Comparison of ENCODE assay signal across 19 mouse cellular contexts in the genomic region with DNA sequence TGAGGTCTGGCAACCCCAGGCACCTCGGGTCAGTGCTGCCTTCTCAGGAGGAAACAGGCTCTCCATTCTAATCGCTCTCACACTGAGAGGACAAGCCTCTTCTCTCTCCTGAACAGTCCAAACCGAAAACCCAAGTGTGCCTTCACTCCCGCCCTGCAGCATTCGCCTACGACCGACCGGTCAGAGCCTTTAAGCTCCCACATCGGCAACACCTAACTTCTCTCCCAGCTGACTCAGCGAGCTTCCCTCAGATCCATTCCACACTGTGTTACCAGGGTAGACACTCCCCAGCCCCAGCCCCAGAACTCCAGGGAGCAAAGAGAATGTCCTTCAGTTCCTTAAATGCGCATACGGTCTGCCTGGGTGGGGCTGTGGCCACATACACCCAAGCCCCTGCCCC.
"Had no signal": no experiment of that assay in that cellular context is flagged by ENCODE, and none has a peak within 500 bp of the region (broad histone marks: within the 10 kb centered on the region; RNA-seq: fewer than 3 reads in every experiment).

No protein-coding gene starts in this region.

- H3K9me3 ChIP-seq: midbrain, embryonic 10.5 days; midbrain, embryonic 12.5 days; neural tube, embryonic 13.5 days; neural tube, embryonic 15.5 days; stomach, embryonic 15.5 days had no signal

- H3K4me3 ChIP-seq: midbrain, embryonic 10.5 days; midbrain, embryonic 12.5 days; myocyte; neural tube, embryonic 13.5 days; neural tube, embryonic 15.5 days; stomach, embryonic 15.5 days had no signal

- DNase-seq: lung, adult 18-20 months; lung, embryonic 14.5 days; lung, postnatal 10 days; lung, postnatal 4 days; midbrain, embryonic 14.5 days; retina, postnatal 1 day; right cerebral cortex, adult 18-20 months; right cerebral cortex, postnatal 25 days; right cerebral cortex, postnatal 4 days; spleen, adult 18-20 months; thymus, postnatal 14 days; thymus, postnatal 36 days had no signal

- ATAC-seq: midbrain, embryonic 16.5 days had no signal

- H3K27me3 ChIP-seq: midbrain, embryonic 12.5 days; neural tube, embryonic 13.5 days; neural tube, embryonic 15.5 days; stomach, embryonic 15.5 days had no signal

- H3K4me1 ChIP-seq: midbrain, embryonic 10.5 days; midbrain, embryonic 12.5 days; neural tube, embryonic 13.5 days; neural tube, embryonic 15.5 days; stomach, embryonic 15.5 days had no signal
